Mouse (Mus musculus) T-helper 1 cell (primary cell): ENCODE measurements around the gene Lins1.

Source experiments
- in situ Hi-C: fragments of 300-600 bp; cut with MboI, MseI; formaldehyde crosslinking; loops from one replicate; pipeline ENCODE4 v1.15.1; 2025; ENCODE audit warnings: high pct_unique_total_duplicates

Gene Lins1

DNA sequence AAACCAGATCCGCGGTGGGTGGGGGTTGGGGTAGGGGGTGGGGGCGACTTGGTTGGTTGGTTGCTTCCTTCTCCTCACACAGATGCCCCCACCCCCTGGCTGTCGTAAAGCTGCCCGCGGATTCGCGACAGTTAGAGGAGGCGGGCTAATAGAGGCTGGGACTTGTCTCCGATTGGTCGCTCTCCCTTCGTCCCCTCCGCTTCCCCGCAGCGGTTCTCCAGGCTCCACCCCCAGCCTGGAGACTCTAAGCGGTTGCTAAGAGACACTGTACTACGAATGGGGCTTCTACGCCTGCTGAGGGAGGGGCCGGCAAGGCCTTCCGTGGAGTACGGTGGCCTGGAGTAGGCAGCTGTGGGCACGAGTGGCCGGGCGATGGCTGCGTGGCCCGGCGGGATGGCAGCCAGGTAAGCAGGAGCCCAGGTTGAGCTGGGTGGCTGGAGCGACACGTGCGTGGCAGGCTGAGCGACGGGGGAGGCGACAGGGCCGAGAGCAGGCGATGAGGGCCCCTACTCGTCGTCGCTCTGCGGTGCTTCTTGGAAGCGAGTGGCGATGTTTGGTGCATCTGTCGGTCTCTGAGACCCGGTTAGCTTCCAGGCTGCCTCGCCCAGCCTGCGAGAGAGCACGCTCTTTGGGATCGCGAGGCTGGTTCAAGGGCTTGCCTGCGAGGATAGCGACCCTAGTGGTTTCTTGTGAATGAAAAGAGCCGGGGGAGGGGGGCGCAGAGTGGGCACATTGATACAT lies at the start of gene Lins1:
Lins1 (plus strand) TSS at position 270 of the 741 bp plus-strand sequence.
- in situ Hi-C loops: loop anchor here (5.0 kb wide), 1 partner anchor 592 kb away; no protein-coding TSS in a partner anchor

DNA sequence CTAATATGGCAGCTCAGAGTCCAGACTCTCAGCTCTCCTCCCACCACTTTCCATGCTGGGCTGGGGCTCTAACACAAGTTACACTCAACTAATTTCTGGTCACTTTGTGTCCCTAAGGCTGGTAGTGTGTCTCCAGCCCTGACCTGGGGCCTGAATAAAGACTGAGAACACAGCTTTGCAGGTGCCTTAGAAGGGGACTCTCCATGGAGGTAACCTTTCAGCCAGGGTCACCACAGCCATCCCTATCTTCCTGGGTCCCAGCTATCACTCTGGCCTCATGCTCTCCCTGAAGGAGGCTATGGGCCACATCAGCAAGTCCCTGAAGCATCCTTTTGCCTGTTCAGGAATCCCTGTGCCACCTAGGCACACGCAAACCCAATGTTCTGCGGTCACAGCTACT lies 44.0 kb upstream of the Lins1 start:
- in situ Hi-C loops: no loop called here

DNA sequence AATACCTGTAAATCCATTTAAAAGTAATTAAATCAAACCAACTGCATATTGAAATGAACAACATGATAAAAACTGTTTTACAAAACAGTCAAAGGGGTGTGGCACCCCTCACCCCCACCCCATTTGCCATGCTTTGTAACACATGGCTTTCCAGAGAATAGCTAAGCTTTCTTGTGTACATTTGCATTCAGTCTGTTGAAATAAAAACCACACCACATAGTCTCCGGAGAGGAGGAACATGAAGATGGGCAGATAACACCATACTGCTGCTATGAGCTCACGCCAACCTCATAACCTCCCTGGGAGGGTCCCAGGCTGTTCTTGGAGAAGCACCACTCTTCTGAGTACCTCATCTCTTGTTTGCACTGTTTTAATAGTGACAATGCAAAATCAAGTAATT lies 40.5 kb upstream of the Lins1 start:
- in situ Hi-C loops: no loop called here

DNA sequence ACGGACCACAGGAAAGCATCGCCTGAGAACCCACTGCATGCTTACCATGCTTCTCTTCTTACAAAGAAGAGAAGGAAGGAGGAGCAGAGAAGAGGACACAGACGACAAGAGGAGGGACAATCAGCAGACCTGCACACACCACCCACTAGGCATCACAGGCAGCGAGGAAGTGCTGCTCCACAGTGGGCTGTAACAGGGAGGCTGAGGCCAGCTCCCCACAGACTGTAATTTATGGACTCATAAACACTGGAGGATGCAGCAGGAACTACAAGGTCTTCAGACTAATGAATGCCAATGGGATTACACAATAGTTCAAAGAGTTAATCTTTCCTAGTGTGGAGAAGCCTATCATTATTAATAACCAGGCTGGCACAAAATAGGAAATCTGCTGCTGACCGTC lies 38.8 kb upstream of the Lins1 start:
- in situ Hi-C loops: loop anchor here (25.0 kb wide), 1 partner anchor 339 kb away; no protein-coding TSS in a partner anchor

DNA sequence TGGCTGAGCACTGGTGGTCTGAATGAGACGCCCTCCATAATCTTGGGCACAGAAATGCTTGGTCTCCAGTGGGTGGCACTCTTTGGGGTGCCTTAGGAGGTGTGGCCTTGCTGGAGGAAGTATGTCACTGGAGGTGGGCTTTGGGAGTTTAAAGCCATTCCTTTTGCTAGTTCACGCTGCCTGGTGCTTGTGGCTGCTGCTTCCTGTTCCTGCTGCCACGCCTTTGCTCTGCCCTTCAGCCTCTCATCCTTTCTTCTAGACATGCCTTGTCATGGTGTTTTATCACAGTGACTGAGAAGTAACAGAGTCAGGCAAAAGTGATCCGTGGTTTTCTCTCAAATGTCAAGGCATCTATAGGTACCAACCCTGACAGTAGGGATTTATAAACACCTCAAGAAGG lies 37.5 kb upstream of the Lins1 start:
- in situ Hi-C loops: loop anchor here (25.0 kb wide), 1 partner anchor 340 kb away; no protein-coding TSS in a partner anchor

DNA sequence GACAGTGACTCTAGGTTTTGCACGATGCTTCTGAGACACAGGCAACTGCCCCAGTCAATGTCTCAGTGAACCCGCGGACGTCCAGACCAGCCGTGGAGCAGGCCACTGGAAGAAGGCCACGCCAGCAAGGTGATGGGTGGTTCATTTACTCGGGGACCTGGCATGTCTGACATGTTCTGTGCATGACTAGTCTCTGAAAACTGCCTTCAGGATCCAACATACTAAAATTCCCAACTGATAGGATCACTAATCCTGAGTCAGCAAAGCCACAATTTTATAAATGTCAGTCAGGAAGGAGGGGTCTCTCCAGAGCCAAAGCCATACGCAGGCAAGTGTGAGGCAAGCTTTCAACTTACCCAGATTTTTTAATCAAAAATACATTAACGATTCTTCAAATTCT lies 36.1 kb upstream of the Lins1 start:
- in situ Hi-C loops: loop anchor here (25.0 kb wide), 1 partner anchor 341 kb away; no protein-coding TSS in a partner anchor

DNA sequence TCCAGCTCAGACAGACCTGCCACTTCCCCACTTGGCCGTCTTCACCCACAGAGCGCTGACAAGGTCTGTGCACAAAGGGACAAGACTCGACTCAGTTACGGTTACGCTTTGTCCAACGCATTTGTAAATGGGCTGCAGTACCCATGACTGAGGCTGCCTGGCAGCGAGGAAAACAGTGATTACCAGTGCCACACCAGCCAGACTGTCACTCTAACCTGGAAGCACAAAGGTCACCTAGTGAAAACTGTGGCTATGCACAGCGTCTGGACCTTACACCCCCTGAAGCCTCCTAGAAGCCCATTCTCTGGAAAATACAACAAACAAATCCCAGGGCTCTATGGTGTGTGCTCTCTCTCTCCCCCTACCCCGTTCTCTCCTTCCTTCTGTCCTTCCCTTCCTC lies 34.2 kb upstream of the Lins1 start:
- in situ Hi-C loops: loop anchor here (5.0 to 25.0 kb wide), 2 partner anchors 228 to 343 kb away; partner anchors contain the start of gene Aldh1a3

DNA sequence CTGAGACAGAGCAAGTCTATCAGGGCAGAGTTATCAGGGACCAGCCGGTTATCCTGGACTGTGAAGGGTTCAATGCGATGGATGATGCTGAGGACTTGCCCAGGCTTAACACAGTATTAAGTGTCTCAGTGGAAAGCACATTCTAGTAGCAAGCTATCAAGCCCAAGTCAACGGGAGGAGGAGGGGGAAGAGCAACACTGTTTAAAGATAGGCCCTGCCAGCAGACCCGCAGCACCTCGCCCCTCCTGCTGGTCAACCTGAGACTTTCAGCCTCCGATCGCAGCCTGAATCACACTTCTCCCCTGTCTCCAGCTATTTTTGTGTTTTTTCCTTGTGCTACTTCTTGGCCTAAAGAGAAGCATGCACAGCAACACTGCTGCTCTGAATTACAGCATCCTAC lies 29.4 kb upstream of the Lins1 start:
- in situ Hi-C loops: loop anchor here (5.0 to 25.0 kb wide), 2 partner anchors 348 to 558 kb away; no protein-coding TSS in a partner anchor

DNA sequence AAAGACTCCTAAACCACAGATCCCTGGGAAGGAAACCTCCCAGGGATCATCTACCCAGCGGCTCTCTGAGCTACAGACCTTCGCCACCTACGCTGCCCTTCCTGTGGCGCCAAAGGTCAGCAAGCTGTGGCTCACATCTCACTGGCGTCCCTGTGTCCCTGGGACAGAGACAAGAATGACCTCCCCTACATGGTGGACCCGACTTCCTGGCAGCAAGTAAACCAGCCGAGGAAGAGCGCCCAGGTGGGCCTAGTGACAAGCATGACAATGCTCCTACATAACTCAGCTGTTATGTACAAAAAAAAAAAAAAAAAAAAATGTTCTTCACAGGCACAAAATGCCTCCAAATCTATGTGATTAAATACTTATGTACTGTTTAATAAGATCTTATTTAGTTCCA lies 28.7 kb upstream of the Lins1 start:
- in situ Hi-C loops: loop anchor here (5.0 to 25.0 kb wide), 2 partner anchors 349 to 559 kb away; no protein-coding TSS in a partner anchor

DNA sequence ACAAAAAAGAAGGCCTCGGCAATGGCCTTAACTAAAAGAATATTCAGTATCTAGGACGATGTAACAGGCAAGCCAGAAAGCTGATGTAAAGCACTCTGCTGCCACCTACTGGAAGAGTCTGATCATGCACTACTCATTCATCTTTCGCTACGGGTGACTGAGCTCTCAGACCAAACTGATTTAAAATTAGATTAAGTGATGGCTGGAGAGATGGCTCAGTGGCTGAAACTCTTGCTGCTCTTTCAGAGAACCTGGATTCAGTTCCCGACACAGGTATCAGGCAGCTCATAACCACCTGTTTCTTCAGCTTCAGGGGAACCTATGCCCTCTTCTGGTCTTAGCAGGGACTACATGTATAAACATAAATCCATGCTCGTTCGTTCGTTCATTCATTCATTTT lies 28.1 kb upstream of the Lins1 start:
- in situ Hi-C loops: loop anchor here (5.0 to 25.0 kb wide), 2 partner anchors 349 to 559 kb away; no protein-coding TSS in a partner anchor

DNA sequence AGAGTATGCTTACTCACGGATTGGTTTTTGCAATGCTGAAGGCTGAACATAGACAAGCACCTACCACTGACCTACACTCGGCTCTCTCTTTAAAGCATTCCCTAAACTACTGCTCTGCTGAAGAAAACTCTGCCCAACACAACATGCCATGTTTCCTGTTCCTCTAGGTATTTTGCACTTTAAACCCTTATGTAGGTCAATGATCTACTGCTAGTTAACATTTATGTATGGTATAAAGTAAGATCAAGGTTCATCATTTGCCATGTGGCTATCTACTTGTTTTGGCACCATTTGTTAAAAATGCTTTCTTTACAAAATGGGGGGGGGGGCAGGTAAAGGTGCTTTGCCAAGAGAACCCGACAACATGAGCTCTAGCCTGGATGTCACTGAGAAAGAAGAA lies 26.1 kb upstream of the Lins1 start:
- in situ Hi-C loops: loop anchor here (5.0 to 25.0 kb wide), 2 partner anchors 351 to 561 kb away; no protein-coding TSS in a partner anchor

DNA sequence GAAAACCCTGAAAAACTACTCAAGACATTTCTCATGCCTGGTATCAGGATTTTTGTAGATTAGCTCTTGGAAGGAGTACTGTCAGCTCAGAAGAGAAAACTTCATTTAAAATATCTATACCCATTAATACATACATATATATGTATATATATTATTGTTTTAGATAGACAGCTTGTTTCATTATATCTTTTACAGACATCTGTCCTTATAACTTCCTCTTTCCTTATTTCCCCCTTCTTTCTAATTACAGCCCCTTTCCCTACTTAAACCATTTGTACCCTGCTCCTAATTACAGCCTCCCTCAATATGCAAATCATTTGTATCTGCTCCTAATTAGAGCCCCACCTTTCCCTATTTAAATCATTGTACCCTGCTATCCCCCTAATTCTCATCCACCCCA lies 22.6 kb upstream of the Lins1 start:
- in situ Hi-C loops: loop anchor here (25.0 kb wide), 1 partner anchor 355 kb away; no protein-coding TSS in a partner anchor

DNA sequence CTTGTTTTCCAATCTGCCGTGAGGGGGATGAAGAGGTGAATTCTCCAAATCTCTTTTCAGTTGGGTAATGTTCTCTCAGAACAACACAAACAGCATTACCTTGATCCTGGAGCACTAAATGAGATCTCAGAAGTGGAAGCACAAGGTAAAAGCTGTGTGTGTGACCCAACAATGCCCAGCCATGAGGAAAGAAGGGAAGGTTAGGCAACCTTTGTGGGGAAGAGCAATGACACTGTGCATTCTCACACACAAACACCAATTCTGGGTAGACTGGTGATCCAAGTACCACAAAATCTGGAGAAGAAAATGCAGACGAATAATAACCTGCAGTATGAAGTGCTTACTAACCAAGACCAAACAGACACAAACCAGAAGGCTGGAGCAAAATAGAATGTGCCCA lies 13.9 kb upstream of the Lins1 start:
- in situ Hi-C loops: no loop called here

DNA sequence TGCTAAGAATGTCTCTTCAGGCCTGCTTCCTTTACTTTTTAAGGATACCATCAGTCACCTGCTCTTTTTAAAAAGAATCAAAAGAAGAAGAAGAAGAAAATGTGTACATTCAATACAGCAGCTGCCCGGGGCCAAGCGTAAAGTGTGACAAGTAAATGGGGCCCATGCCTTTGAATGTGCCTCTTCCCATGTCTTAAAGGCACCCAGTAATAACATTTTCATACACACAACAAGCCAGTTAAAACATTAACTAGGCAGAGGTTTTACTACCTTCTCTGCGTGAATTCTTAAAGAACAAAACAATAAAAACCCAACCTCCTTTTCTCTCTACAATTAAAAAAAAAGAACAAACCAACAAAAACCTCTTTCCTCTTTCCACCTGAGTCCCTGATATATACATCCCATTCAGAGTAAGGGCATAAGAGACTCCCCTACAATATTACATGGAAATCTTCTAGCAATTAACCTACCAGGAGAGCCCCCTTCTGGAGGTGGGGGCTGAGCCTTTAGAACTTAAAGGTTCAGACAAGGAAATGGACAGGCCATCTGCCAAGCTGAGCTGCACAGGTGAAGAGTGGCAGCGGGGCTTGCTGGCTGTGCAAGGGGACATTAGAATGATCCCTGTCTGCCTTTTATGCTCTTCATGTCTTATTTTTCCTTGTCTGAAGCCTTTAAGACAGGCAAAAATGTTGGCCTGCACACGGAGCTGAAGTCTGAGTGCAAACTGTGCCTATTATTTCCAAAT lies 7.4 kb upstream of the Lins1 start:
- in situ Hi-C loops: no loop called here

DNA sequence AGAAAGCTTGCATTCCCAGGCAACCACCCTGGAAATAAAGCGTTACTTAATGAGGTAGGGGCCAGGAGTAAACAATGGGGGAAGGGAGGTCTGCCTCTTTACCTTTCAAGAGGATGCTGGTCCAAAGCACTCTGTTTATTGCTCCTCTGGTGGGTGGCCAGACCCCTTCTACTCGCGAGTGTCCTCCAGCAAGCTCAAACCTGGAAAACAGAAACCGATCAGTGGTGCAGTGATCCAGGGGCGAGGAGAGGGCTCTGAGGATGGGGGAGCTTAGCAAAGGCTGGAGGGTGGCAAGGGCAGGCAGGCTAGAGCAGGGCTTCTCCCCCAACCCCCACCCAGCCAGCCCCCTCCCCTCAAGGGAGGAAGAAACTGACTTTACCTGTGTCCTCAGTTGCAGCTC lies 968 bp upstream of the Lins1 start:
- in situ Hi-C loops: loop anchor here (5.0 kb wide), 1 partner anchor 591 kb away; no protein-coding TSS in a partner anchor

DNA sequence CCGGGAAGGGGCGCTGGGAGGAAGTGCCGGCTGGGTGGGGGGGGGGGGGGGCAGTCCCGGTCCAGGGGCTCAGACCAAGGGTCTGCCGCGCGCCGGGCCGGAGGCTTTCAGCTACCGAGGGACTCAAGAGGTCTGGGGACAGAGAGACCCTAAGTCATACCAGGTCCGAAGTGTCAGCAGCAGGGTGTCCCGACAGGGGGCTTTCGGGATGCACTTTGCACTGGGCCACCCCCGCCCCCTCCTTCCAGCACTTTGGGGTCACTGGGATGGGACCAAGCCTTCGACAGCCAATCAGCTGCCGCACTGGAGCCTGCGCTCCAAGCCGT lies 432 bp upstream of the Lins1 start, which contains the start of gene Asb7:
Asb7 (minus strand) TSS at position 303 of the 326 bp plus-strand sequence.
- in situ Hi-C loops: loop anchor here (5.0 kb wide), 1 partner anchor 592 kb away; no protein-coding TSS in a partner anchor

DNA sequence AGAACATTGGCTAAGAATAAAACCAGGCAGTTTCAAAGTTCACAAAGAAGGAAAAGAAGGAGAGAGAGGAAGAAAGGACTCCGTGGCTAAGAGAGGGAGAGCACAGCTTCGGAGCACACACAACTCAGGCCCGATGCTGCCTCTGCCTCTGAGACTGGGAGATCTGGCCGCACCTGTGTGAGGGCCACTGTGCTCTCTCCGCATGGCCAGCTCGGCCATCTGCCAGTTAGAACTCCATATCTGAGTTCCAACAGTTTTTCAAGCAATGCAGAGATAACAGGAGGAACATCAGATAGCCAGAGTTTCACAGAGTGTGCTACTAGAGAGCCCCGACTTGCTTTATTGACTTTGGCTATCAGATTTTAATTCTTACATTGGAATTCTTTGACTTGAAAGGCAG lies 4.8 kb downstream of the Lins1 start:
- in situ Hi-C loops: no loop called here

DNA sequence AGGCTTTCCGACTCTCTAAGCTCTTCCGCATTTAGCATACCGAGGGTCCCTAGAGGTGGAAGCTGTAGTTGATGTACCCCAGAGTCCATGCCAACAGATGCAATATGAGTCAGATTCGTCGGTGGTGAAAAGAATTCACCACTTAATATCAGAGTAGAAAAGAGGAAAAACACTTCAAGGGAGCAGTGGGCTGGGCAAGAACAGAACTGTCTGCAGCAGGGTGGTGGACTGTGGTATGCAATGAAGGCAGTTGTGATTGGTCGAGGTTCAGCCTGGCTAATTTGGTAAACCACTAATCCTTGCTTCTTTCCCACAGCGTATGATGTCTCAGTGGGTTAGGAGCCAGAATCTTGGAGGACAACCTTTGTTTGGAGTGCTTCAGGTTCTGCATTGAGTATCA lies 13.0 kb downstream of the Lins1 start:
- in situ Hi-C loops: no loop called here

DNA sequence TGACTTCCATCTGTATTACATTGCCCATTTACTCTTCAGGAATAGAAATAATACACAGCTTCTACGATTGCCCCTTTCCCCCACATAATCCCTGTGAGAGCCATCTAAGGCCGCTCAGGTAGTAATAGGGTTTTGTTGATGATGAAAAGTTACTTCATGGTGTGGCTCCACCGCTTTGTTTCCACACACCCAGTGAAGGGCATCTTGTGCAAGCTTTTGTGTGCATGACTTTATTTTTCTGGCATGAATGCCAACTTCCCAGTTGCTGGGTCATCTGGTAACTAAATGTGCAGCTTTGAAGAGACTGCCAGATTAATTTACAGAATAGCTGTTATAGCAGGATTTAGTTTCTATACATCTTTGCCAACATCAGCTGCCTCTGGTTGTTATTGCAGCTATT lies 14.9 kb downstream of the Lins1 start:
- in situ Hi-C loops: no loop called here

DNA sequence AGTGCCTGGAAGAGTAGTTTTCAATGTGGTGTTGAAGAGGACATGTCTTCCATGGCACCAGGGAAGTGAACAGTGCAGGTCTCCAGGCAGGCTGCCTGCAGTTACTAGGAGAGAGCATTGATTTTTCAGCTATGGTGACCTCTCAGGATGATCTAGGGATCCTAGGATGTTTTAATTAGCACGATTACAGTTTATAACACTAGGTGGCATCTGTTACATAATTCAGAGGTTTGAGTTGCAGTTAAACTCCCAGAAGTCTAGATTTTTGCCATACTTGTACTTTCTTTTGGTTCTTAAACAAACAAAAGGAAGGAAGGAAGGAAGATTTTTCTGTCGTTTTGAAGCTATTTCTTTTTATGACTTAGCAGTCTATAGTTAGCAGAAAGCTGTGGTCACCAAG lies 21.5 kb downstream of the Lins1 start:
- in situ Hi-C loops: no loop called here

DNA sequence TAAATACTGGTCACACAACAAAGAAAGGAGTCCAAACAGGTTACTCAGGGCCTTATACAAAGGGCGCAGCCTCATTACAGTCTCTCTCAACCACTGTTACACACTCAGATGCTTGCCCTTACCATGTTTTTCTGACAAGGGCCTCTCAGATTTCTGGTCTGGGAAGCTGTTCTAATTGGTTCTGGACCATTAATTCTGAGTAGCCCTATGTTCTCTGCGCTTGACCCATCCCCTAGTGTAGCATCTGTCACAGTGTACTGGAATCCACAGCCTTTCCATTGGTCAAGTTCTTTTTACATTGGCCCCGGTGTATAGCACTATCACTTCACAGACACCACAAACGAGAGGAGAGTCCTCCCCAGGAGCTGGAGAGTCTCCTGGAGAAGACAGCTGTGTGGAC lies 34.8 kb downstream of the Lins1 start:
- in situ Hi-C loops: no loop called here

DNA sequence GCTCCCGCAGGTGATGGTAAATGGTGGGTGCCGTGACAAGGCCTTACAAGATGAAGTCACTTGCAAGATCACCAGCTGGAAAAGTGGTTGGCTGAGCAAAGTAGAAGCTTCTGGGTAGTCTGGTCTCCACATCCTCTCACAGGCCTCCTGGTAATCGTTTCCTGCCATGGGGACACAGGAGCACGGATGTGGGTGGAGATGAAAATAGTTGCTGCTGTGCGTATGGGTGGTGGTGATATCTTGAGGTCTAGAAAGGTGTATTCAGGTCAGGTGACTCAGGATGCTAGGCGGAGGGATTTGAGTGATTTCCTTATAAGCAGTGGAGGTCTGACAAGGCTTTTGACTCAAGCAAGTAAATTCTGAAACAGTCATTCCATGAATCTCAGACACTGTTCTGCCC lies 35.3 kb downstream of the Lins1 start:
- in situ Hi-C loops: no loop called here
